Mouse (Mus musculus) small intestine, adult 2 months (tissue): Measurements from ENCODE around the gene Dpf3.

Experiments
- CTCF ChIP-seq: fragments of 200-500 bp; IDR thresholded peaks from 2 replicates; pipeline ENCODE4 v1.5.1; 2012; ENCODE audit warnings: low read depth, mild to moderate bottlenecking, control low read depth, inconsistent platforms, low read length, moderate library complexity, mixed read lengths; ENCODE audit not compliant: insufficient replicate concordance, insufficient read length; ENCODE audit errors: extremely low read depth
- POLR2A ChIP-seq: fragments of 200-500 bp; IDR thresholded peaks from 2 replicates; pipeline ENCODE4 v1.6.1; 2012; ENCODE audit warnings: low read depth, mild to moderate bottlenecking, control low read depth, inconsistent platforms, low read length, moderate library complexity

DNA sequence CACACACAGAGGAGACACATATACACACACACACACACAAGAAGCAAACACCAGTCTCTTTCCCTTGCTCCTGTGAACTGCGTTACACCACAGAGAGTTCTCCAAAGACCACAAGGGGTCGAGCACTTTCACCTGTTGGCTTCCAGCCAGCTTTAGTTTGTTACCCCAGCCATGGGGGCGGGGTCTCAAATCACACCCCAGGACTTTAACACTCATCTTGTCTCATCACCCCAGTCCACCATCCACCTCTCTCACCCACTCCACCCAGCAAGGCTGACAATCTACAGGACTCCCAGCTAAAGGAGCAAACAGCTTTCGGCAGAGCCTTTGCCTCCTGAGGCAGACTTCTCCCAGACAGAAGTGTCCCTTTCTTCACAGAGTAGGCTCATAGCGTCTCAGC, 85.2 kb downstream of the Dpf3 start:
- TF ChIP-seq CTCF: no peak
- no peak for TF ChIP-seq POLR2A
